In the genomic region with DNA sequence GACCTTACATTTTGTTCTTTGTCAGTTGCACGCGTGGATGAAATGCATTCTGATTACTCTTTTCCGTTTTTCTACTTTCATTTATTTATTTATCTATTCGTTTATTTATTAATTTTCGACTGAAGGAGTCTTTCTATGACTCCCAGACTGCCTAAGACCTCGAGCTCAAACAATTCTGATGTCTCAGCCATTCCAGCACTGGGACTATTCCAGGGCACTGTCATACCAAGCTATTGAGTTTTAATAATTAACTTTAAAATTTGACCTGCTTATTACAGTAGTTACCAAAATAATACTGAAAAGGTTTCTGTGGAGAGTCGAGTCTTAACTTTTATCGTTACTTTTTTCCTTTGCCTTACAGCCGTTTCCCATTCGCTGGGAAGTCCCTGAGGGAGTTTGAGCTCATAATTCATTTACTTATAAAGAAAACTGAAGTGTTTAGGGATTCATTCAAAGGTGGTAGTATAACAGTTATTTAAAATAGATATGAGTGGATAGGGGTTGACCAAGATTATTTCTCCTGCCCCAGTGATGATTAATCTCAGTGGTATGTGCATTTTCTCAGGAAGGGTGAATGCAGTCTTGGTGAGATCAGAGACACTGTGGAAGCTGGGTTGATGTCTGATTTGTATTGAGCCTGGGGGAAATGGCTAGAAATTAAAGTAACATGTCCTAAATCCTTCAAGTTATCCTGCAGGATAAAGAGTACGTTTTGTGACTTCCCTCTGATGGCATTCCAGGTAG, we compare ENCODE assay signal across 8 mouse cellular contexts. TPM values are rescaled to one million over a fixed set of nuclear protein-coding genes. Genes with fewer than 3 reads are reported as not detected.
DNase-seq lines count a peak whose midpoint lies in the region; ATAC-seq and TF ChIP-seq lines count a peak whose summit lies in the region.

No protein-coding gene starts in this region.

- H3K9ac ChIP-seq in embryonic facial prominence, embryonic 13.5 days: no peak overlapping the region; the same call in 1 of the 2 replicates
- peak overlapping the region; percentile 61 for H3K9ac ChIP-seq in kidney, embryonic 15.5 days
- no peak overlapping the region for H3K9ac ChIP-seq in midbrain, postnatal 0 days (replicated peaks; ENCODE audit: low read length, poor library complexity, severe bottlenecking)

- no peaks in the 10 kb centered on the region for H3K36me3 ChIP-seq in embryonic facial prominence, embryonic 13.5 days
- H3K36me3 ChIP-seq in kidney, embryonic 15.5 days: no peaks in the 10 kb centered on the region
- no peaks in the 10 kb centered on the region for H3K36me3 ChIP-seq in midbrain, postnatal 0 days (ENCODE audit: insufficient read depth, low read length)

- H3K4me2 ChIP-seq in embryonic facial prominence, embryonic 13.5 days: peak overlapping the region; percentile 76
- H3K4me2 ChIP-seq in kidney, embryonic 15.5 days: peak overlapping the region; percentile 74
- H3K4me2 ChIP-seq in midbrain, postnatal 0 days (ENCODE audit: low read depth, low read length, poor library complexity, severe bottlenecking): peak overlapping the region; percentile 80

- TF ChIP-seq CTCF in midbrain, postnatal 0 days (IDR thresholded peaks at IDR 0.05): no peak

- 33% methylated on average over 11 of the region's 11 CpGs for WGBS in embryonic facial prominence, embryonic 13.5 days
- WGBS in kidney, embryonic 15.5 days: 26% methylated on average over 11 of the region's 11 CpGs
- 51% methylated on average over 11 of the region's 11 CpGs for WGBS in midbrain, postnatal 0 days

- no peaks in the 10 kb centered on the region for H3K27me3 ChIP-seq in embryonic facial prominence, embryonic 13.5 days
- no peaks in the 10 kb centered on the region for H3K27me3 ChIP-seq in kidney, embryonic 15.5 days
- no peaks in the 10 kb centered on the region for H3K27me3 ChIP-seq in midbrain, postnatal 0 days (ENCODE audit: insufficient read depth, low read length)

- peak; percentile 26 for DNase-seq in kidney, adult 11 months
- DNase-seq in kidney, adult 18-20 months: no peak
- no peak for DNase-seq in midbrain, postnatal 0 days (ENCODE audit: low spot score)
- DNase-seq in layer of hippocampus, adult 9-11 months: no peak
- no peak for DNase-seq in retina, postnatal 1 day
- no peak for DNase-seq in spleen, postnatal 36 days (ENCODE audit: low spot score in 2 of 2)

- ATAC-seq in embryonic facial prominence, embryonic 13.5 days (ENCODE audit: insufficient number of reproducible peaks, insufficient read depth, low FRiP score, low TSS enrichment, low read depth): no peak
- no peak for ATAC-seq in kidney, embryonic 15.5 days (replicated peaks; ENCODE audit: low FRiP score)
- no peak for ATAC-seq in midbrain, postnatal 0 days (ENCODE audit: low FRiP score)

- peak overlapping the region; percentile 58 for H3K4me3 ChIP-seq in embryonic facial prominence, embryonic 13.5 days
- peak overlapping the region; percentile 65 for H3K4me3 ChIP-seq in kidney, embryonic 15.5 days (replicated peaks)
- peak overlapping the region; percentile 71 for H3K4me3 ChIP-seq in midbrain, postnatal 0 days (ENCODE audit: low read depth, low read length)

- no peak overlapping the region for H3K27ac ChIP-seq in embryonic facial prominence, embryonic 13.5 days
- 0 out of 2 replicates have a peak overlapping the region, but pooled peaks have one; percentile 85 for H3K27ac ChIP-seq in kidney, embryonic 15.5 days
- H3K27ac ChIP-seq in midbrain, postnatal 0 days (ENCODE audit: low read depth, low read length): no peak overlapping the region

- 0 out of 2 replicates have a peak, but pooled peaks cover 4% of the 10 kb centered on the region for H3K4me1 ChIP-seq in embryonic facial prominence, embryonic 13.5 days
- peaks cover 14% of the 10 kb centered on the region for H3K4me1 ChIP-seq in kidney, embryonic 15.5 days
- no peaks in the 10 kb centered on the region for H3K4me1 ChIP-seq in midbrain, postnatal 0 days (ENCODE audit: insufficient read depth, low read length)

- no peaks in the 10 kb centered on the region for H3K9me3 ChIP-seq in embryonic facial prominence, embryonic 13.5 days
- no peaks in the 10 kb centered on the region for H3K9me3 ChIP-seq in kidney, embryonic 15.5 days (replicated peaks)
- H3K9me3 ChIP-seq in midbrain, postnatal 0 days (ENCODE audit: low read length): no peaks in the 10 kb centered on the region

RNA-seq across cellular contexts. Expression of a gene that starts 56.9 kb away (rescaled TPM):
- polyA plus RNA-seq in embryonic facial prominence, embryonic 13.5 days (2015; fragmentation: Nextera tagmentation; extraction: Ambion mirVana): 56.8 and 60.0 TPM in 2 replicates
- 95.7 and 101 TPM in 2 replicates for polyA plus RNA-seq in kidney, embryonic 15.5 days (2015; fragmentation: Nextera tagmentation; extraction: Ambion mirVana)
- total RNA-seq in midbrain, postnatal 0 days (2014; rRNA removed): 25.2 and 27.4 TPM in 2 replicates
- 28.6 and 29.0 TPM in 2 replicates for polyA plus RNA-seq in midbrain, postnatal 0 days (2015; fragmentation: Nextera tagmentation; extraction: Ambion mirVana)
